Mouse (Mus musculus): ENCODE data around the gene Hnf4a.
A peak's percentile ranks its signal among the peaks of the same experiment; 100 is the strongest.
"Not testable (repeated sequence)": the region's sequence is repeated elsewhere in the genome, so short reads cannot be mapped to it uniquely, and the experiment has no call there.

Hnf4a gene

DNA sequence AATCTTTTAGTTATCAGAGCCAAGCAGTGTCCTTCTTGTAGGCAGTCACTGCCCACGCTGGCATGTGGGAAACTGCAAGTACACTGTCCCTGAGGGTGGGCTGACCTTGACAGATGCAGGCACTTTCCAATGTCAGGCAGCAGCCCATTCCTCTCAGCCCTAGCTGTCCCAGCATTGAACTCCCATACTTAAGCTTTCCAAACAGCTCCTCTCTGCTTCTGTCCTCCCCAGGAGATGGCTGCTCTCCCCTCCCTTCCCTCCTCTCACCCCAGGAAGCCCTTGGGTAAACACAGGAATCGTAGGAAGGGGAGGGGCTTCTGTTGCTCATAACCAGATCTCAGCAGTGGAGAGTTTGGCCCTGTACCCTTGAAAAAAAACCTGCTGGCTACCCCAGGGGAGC, 88.5 kb downstream of the Hnf4a start:
- DNase-seq (ENCODE audit: low spot score) = no peak

DNA sequence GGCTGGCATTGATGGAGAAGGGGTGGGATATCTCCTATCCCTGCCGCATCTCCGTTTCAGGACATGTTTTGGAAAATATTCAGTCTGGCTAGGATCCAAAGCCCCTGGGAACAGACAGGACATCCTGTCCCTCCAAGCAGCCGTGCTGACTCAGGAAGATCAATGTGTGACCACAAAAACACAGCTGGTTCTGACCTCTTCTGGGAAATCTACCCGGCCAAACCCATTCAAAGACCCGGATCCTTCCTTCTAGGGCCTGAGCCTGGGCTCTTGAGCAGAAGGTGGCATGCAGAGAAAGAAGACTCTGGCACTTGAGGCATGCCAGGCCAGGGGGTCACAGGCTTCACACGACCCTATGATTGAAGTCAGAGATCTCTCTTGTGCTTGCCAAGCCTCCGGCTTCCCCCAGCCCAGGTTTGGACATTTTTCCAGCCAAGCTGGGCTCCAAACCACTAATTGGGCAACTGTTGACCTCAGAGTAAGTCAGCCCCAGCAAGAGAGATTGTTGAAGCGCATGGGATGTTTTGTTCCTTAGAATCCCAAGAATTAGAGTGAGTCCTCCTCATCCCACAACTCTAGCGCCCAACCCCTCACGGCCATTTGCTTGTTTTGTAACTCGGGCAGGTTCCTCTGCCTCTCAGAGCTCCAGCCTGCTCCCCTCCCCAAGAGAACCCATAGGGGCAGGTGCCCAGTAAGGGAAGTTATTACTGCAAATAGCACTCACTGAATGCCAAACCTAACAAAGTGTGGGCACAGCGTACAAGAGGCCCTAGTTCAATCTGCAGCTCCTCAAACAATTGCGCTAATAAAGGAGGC, 89.7 kb downstream of the Hnf4a start:
- no peak for DNase-seq (ENCODE audit: low spot score)

DNA sequence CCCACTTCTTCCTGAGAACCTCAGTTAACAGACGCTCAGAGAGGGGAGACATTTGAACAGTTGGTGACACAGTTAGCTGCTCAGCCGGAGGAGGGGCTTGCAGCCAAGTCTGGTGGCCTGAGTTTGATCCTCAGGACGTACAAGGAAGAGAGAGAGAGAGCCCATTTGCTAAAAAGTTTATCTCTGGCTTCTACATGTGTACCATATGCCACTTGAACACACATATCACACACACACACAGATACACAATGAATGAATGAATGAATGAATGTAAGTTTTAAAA, 90.2 kb downstream of the Hnf4a start:
- no peak for DNase-seq (ENCODE audit: low spot score)

DNA sequence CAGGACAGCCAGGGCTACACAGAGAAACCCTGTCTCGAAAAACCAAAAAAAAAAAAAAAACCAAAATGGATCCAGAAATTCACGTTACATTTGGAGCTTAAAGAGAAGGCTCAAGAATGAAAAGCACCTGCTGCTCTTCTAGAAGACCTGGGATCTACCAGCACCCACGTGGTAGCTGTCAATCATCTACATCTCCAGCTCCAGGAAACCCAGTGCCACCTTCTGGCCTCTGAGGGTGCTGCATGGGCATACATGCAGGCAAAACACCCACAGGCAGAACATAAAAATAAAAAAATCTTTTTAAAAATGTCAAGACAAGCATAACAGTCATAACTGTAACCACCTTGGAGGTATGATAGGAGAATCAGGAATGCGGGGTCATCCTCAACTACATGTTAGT, 91.1 kb downstream of the Hnf4a start:
- peak; percentile 64 for DNase-seq (ENCODE audit: low spot score)

DNA sequence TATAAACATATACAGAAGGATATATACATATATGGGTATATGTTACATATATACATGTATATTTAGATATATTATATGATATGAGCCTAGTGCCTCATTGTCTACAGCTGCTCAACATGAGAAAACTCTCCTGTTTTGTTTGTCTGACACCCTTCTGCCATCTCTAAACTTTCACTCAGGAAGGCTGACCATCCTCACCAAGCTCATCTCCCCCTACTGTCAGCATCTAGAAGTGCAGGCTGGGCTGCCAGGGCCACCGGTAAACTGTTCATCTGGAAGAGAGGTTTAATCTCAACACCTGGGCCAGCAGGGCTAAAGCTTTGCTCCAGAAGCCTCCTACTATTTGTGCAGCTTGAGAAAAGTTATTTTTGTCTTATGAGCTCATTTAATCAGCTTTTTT, 92.6 kb downstream of the Hnf4a start:
- DNase-seq (ENCODE audit: low spot score) = no peak

DNA sequence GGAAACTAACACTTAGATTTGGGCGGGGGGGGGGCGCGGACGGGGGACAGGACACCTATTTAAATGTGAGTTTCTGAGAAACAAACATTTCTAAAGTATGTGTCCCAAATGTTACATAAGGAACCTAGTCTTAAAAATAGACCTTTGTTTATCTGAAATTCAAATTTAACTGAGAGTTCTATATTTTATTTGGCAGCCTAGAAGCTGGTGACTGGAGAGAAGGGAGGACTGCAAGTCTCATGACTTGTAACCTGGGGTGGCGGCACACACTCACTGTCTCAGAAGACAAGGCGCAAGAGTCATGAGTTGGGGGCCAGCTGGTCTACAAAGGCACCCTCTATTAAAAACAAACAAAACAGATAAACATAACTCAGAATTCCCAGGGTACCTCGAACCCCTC, 94.5 kb downstream of the Hnf4a start:
- no peak for DNase-seq (ENCODE audit: low spot score)

DNA sequence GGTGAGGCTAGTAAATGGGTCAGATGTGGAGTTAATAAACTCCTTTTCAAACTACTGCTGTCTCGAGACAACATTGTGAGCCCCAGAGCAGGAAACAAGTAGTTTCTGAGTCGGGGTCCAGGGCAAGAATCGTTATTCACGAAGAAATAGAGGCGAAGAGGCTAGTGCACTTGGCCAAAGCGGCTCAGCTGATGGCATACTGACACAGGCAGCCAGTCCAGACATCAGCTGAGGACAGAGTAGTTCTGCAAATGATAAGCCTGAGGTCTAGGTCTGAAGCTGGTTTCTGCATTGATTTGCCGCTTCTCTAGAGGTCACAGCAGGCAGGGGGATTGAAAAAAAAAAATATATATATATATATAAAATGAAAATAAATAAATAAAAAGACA, 95.1 kb downstream of the Hnf4a start:
- no peak for DNase-seq (ENCODE audit: low spot score)

DNA sequence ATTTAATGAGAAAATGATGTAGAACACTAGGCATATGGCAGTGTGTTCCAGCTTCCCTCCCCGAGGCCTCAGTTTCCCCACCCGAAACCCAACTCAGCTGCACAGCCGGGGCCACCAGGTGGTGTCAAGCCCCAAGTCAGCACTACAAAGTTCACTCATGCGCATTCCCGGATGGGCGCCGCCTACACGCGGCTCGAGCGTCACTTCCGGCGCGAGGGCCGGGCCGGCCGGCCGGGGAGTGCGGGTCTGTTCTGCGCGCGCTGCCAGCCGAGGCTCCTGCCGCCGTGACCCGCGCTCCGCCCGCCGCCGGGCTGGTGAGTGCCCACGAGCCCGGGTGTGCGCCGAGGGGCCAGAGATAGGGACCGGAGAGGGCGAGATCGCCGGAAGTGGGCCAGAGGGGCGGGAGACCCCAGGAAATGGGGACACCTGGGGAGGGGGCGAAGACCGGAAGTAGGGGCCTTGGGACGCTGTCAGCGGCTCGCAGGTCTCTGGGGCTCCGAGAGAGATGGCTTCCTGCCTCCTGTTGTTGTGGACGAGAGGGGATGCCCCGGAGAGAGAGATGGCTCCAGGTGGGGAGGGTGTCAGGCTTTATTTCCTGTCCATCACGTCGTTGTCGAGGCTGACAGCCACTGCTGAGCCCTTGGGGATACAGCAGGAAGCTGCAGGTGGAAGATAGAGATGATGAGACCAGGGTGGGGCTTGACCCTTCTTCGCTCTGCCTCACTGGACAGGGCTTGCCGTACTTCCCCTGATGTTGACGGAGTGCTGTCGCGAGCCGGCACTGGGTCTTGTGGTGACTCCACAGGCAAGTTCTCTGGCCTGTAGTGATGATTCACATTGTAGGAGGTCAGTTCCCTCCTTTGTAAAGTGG, 95.7 kb downstream of the Hnf4a start, which contains the start of gene Ttpal:
Ttpal (plus strand) TSS at position 214 of the 871 bp plus-strand sequence.
- DNase-seq (ENCODE audit: low spot score) = peak; percentile 81

DNA sequence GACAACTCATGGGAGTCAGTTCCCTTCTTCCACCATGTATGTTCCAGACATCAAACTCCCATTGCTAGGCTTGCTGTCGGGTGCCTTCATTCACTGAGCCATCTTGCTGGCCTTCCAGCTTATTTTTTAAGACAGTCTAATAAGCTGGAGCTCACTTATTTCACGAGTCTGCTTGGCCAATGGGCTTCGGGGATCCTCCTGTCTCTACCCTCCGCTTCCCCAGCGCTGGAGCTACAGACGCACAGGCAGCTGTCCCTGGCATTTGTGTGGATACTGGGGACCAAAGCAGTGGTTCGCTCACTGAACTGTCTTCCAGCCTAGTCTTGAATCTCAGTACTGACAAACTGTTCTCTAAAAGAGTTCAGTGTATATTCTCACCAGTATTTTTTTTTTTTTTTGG, 99.6 kb downstream of the Hnf4a start:
- no peak for DNase-seq (ENCODE audit: low spot score)

DNA sequence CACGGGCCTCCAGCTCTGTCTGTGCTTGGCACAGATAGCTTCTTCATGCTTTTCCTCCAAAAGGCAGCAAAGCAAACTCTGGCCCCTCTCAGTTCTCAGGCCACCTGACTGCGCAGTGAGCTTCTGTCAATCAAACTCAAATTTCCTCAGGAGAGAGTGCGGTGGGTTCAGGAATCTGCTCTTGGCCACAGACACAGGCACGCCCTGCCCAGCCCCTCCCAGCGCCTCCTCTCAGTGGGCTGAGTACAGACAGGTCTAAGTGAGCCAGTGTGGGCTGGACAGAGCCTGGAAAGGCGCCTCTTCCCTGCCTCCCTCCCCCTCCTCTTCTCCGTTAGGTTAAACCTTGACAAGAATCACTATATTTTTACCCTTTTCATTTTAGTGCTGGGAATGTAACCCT, 101.4 kb downstream of the Hnf4a start:
- no peak for DNase-seq (ENCODE audit: low spot score)

DNA sequence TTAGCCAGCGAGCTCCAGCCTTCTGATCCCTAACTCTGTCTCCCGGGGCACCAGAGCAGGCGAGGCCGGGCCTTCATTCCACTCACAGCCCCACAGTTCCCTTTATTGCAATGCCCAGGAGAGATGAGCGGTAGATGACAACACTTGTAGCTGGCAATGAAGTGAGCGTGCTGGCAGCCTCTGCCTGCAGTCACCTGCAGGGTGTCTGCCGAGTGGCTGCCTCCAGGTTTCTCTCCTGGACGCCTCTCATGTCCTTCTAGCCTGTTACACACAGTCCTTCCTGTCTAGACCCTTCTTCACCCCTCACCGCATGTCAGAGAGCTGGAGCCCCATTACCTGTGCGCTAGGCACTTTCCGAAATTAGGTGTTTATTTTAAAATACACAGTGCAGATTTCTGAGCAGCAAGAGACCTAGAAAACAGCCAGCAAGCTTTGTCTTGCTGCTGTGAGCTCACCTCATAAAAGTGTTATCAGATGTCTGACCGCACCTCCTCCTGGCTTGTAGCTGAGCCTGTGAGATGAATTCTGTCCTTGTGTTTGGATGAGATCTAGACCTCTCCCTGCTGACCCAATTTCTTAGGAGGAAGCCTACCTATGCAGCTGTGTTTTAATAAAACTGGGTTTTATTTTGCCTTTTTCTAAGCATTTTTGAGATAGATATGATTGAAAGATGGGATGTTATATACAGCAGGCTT, 102.8 kb downstream of the Hnf4a start:
- no peak for DNase-seq (ENCODE audit: low spot score)

DNA sequence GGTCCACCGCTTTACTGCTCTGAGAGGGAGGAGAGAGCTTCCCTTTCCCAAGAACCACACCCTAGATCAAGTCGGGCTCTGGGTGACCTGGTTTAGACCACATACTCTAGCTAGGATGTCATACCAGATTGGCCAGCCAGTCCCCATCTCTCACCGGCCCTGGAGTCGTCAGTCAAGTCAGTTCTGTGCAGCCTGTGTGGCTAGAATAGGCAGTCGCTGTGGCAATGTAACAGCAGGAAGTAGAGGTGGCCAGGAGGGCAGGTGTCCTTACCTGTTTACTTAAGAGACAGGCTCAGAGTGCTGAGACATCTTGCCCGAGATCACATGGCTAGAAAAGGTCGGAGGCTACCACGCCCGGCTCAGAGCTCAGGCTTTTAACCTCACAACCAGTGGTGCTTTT, 104.6 kb downstream of the Hnf4a start:
- DNase-seq (ENCODE audit: low spot score) = no peak

DNA sequence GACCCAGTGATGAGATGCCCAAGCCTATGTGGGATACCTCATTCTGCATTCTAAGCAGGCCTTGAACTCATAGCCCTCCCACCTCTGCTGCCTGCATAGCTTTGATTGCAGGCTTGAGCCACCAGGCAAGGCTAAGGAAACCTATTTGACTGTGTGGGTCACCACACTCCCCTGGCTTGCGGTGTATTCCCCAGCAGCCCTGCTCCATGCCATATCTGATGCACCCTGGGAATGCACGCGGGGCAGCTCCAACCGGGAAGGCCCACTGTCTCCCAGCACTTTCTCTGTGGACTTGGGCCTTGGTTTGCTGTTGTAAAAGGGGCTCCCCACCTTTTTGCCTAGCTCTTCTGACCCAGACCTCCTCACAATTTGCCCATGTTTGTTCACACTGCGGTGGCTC, 106.6 kb downstream of the Hnf4a start:
- no peak for DNase-seq (ENCODE audit: low spot score)

DNA sequence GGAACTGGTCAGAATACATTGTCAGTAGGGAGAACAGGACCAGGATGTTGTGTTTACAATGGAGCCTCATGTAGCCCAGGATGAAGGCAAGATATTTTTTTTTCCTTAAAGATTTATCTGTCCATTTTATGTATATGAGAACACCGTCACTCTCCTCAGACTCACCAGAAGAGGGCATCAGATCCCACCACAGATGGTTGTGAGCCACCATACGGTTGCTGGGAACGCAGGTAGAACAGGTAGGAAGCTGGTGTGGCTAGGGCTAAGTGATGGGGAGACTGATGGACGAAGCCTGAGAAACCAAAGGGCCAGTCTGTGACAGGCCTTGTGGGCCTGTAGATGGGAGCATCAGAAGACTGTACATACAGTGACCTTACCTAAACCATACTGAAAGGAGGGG, 107.4 kb downstream of the Hnf4a start:
- DNase-seq (ENCODE audit: low spot score) = no peak

DNA sequence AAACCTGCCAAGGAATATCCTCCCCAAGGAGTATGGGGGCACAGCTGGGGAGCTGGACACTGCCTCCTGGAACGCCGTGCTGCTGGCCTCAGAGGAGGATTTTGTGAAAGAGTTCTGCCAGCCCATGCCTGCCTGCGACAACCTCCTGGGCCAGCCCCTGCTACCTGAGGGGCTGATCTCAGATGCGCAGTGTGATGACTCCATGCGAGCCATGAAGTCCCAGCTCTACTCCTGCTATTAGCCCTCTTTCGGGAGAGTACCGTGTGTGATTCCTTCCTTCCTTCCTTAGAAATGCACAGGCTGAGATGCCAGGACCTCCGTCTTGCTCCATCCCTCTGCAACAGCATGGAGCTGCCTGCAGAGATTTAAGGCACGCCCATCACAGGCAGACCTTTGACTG, 108.8 kb downstream of the Hnf4a start:
- DNase-seq (ENCODE audit: low spot score) = no peak

DNA sequence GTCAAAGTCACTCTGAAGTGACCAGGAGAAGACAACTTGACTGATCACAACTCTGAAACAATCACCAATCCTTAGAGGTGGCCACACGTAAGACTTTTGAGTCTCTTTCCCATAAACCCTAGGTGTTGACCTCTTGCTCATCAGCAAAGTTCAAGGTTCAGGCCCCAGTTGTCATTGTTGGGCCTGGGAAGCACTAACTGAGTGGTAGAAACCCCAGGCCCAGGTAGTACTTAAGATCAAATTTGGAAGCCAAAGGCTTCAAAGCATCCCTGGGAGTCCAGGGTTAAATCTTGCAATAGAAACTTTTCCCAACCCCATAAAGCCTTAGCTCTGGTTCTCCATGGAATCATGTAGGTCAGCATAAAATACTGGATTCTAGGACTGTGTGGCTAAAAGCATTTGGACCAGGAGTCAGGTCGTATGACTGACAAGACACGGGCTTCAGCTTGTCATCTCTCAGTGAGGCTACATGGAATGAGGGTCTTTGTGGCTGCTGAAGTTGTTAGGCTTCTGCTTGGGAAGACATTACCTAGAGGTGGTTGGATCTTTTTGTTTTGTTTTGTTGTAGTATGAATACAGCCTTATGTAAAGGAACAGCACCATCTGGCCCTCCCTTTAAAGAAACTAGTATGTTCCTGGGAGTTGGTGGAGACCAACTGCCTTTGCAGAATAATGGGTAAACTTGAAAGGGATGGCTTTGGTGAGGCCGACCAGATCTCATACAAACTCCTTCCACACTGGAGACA, 109.5 kb downstream of the Hnf4a start:
- DNase-seq (ENCODE audit: low spot score) = no peak

DNA sequence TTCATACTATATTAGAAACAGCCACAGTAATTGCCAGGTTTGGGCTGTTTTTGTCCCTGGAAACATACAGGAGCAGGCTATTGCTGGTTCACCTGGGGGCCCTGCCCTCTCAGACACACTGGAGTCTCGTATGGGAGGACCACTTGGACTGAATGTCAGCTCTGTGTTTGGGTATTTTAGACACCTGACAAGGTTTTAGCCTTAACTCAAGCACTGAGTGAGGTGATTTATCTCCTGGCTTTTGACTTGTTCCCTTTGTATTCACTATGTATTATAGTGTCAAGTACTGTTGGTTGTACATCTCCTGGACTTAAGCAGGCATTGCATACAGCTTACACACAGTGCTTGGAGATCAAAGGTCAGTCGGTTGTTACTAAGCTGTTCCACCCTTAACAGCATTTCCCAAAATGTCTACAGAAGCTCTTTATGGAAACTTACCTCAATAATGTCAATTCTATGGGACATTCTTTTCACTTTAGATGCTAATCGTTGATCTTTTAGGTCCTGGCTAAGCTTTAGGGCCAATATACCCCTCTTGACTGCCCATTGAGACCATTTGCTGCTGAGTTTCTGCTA, 110.1 kb downstream of the Hnf4a start:
- no peak for DNase-seq (ENCODE audit: low spot score)

DNA sequence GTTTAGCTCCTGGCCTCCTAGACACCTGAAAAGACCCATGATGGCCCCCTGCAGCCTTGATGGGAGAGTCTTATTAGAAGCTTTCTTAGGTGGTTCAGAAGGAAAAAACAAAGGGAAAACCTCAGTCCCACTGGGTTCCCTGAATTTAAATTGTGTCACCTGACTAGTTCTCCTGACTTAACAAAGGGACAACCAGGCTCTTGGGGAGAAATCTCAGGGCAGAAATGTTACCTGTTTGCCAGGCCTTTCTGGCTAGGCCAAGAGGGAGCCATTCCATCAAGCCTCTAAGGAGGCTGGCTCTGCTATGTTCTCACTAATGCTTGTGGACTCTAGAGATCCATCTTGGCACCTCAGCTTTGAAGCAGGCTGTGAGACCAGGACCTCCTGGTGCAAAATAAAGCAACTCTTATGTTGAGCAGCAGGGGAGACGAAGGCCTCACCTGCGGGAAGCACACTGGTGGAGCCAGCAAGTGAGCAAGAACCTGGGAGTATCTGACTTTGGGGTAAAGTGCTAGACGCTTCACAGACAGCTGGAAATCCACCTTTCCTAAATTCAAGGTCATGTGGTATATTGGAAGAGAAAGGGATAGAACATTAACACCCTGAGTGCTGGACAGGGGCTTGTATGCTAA, 110.7 kb downstream of the Hnf4a start:
- no peak for DNase-seq (ENCODE audit: low spot score)

DNA sequence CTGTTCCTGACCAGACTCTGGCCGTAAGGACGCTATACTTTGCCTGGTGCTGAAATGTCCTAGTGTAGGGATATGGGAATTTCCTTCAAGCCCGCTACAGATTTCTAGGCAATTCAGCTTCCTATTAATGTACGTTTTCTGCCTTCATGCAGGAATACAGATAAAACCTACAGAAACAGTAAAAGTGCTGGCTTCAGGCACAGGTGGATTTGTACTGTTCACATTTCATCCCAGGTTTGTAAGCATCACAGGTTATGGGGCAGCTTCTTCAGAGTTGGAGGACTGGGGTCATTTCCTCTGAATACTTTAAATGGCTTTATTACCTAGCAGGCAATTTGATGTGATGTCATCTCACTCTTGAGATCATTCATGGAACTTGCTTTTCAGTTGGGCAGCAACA, 111.3 kb downstream of the Hnf4a start:
- no peak for DNase-seq (ENCODE audit: low spot score)

DNA sequence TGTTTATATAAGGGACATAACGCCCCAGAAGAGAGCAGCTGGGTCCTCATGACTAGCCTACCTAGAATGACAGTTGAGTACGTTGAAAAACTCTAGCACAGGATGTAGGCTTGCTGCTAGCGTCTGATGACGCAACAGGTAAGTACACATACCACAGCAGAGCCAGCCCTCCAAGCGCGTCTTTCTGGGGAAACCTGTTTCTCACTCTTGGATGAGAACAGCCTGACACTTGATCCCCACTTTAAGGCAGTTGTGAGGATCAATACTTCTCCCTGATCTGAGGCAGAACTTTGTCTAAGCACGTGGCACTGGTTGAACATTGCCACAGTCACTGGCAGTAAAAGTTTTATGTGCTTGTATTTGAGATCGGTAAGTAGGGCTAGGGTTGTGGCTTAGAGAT, 113.8 kb downstream of the Hnf4a start:
- no peak for DNase-seq (ENCODE audit: low spot score)

DNA sequence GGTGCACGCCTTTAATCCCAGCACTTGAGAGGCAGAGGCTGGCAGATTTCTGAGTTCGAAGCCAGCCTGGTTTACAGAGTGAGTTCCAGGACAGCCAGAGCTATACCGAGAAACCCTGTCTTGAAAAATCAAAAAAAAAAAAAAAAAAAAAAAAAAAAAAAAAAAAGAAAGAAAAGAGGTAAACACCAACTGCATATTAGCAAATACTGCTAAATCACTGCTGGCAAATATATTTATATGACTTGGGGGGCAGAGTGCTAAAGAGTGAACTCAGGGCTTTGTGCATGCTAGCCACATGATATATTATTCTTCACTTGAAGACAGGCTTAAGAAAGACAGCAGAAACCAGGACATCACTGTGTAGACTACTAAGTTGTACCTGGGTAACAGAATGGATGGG, 114.8 kb downstream of the Hnf4a start:
- not testable (repeated sequence) for DNase-seq (ENCODE audit: low spot score)

Measured in c-Kit-positive CD71-positive TER-119-positive erythroid progenitor cells, embryonic 14.5 days (primary cell).